Mouse (Mus musculus) myocyte (in vitro differentiated cells): ENCODE measurements around the gene Smarcc2.

Experiments used
- CEBPB ChIP-seq: IDR thresholded peaks from 2 replicates; pipeline ENCODE4 v1.6.1; 2011; ENCODE audit warnings: mild to moderate bottlenecking, moderate library complexity; ENCODE audit not compliant: poor library complexity, insufficient read depth, severe bottlenecking
- E2F4 ChIP-seq: IDR thresholded peaks from one replicate; pipeline ENCODE4 v1.6.1; 2011; ENCODE audit warnings: mild to moderate bottlenecking, control low read depth, moderate library complexity; ENCODE audit not compliant: insufficient read depth
- MAX ChIP-seq: IDR thresholded peaks from one replicate; pipeline ENCODE4 v1.6.1; 2011; ENCODE audit warnings: low read depth, mild to moderate bottlenecking, control low read depth
- MYOD1 ChIP-seq, 3 experiments: IDR thresholded peaks; one replicate each; pipeline ENCODE4 v1.6.1; 2011; ENCODE audit warnings: control low read depth in 2 of 3, low read depth in 2 of 3, mild to moderate bottlenecking in 2 of 3, moderate library complexity in 1 of 3; ENCODE audit not compliant: insufficient read length in 2 of 3, control insufficient read depth in 1 of 3
- MYOG ChIP-seq, 3 experiments: IDR thresholded peaks; one replicate each; pipeline ENCODE4 v1.6.1; 2011; ENCODE audit warnings: control low read depth in 2 of 3, low read depth in 2 of 3, mild to moderate bottlenecking in 2 of 3; ENCODE audit not compliant: insufficient read length in 2 of 3, control insufficient read depth in 1 of 3, insufficient read depth in 1 of 3
- POLR2A ChIP-seq: IDR thresholded peaks from one replicate; pipeline ENCODE4 v1.6.1; 2011; ENCODE audit warnings: low read depth, mild to moderate bottlenecking, control low read depth, moderate library complexity; ENCODE audit not compliant: insufficient read length
- POLR2AphosphoS2 ChIP-seq: IDR thresholded peaks from one replicate; pipeline ENCODE4 v1.6.1; 2011; ENCODE audit warnings: low read depth, control low read depth; ENCODE audit not compliant: insufficient read length
- REST ChIP-seq: IDR thresholded peaks from one replicate; pipeline ENCODE4 v1.6.1; 2011; ENCODE audit warnings: mild to moderate bottlenecking, control low read depth, moderate library complexity; ENCODE audit not compliant: insufficient read depth, insufficient read length
- SRF ChIP-seq: IDR thresholded peaks from one replicate; pipeline ENCODE4 v1.6.1; 2011; ENCODE audit warnings: low read depth; ENCODE audit not compliant: control insufficient read depth, insufficient read length
- TCF12 ChIP-seq: IDR thresholded peaks from one replicate; pipeline ENCODE4 v1.6.1; 2011; ENCODE audit warnings: mild to moderate bottlenecking, control low read depth; ENCODE audit not compliant: poor library complexity, insufficient read depth, severe bottlenecking
- TCF3 ChIP-seq: IDR thresholded peaks from one replicate; pipeline ENCODE4 v1.6.1; 2011; ENCODE audit warnings: low read depth, control low read depth; ENCODE audit not compliant: insufficient read length
- USF1 ChIP-seq: IDR thresholded peaks from one replicate; pipeline ENCODE4 v1.6.1; 2011; ENCODE audit warnings: low read depth, mild to moderate bottlenecking, control low read depth, moderate library complexity

GRCm38 (mm10) chr10:128535206-128535605 lies 76.2 kb downstream of the Smarcc2 start:
- TF ChIP-seq POLR2A: no peak
- TF ChIP-seq MYOD1 (IDR thresholded peaks at IDR 0.05; ENCODE audit: control insufficient read depth in 1 of 3, insufficient read length in 2 of 3, low read depth in 2 of 3): no peak
- TF ChIP-seq E2F4: no peak
- no peak for TF ChIP-seq USF1
- no peak for TF ChIP-seq MAX
- no peak for TF ChIP-seq POLR2AphosphoS2
- TF ChIP-seq CEBPB: no peak
- TF ChIP-seq TCF12: no peak
- no peak for TF ChIP-seq SRF
- TF ChIP-seq TCF3: no peak
- no peak for TF ChIP-seq MYOG (IDR thresholded peaks at IDR 0.05; ENCODE audit: control insufficient read depth in 1 of 3, insufficient read depth in 1 of 3, insufficient read length in 2 of 3, low read depth in 2 of 3)
- no peak for TF ChIP-seq REST
